Mouse (Mus musculus) C2C12 (cell line): ENCODE measurements around the gene Unc45a.

ENCODE experiments used
- CTCF ChIP-seq: IDR thresholded peaks from one replicate; pipeline ENCODE4 v1.5.1; 2011; ENCODE audit not compliant: control insufficient read depth, insufficient read depth, insufficient read length
- MAX ChIP-seq: IDR thresholded peaks from one replicate; pipeline ENCODE4 v1.6.1; 2011; ENCODE audit warnings: mild to moderate bottlenecking, control low read depth
- USF1 ChIP-seq: IDR thresholded peaks from one replicate; pipeline ENCODE4 v1.6.1; 2011; ENCODE audit warnings: low read depth, mild to moderate bottlenecking, control low read depth, moderate library complexity

DNA sequence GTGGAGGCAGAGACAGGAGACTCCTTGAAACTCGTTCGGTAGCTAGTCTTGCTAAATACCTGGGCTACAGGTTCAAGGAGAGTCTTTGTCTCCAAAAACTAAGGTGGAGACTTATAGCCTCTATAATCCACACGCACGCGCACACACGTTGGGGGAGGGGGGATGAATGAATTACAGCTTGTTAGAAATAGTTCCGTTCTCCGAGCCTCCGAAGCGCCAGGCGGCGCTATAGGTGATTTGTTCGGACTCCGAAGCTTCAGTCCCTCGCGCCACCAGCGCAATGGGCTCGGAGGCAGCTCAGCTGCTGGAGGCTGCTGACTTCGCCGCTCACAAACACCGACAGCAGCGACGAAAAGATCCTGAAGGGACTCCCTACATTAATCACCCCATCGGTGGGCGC, 2.1 kb upstream of the Unc45a start, which contains the start of gene Hddc3:
- TF ChIP-seq USF1 (no peak), CTCF (peak; percentile 45), MAX (no peak)
